In genomic region chr14:77617250-77617649, GRCm38 (mm10) we compare ENCODE assay signal across 11 mouse cellular contexts.
DNase-seq lines count a peak whose midpoint lies in the region; ATAC-seq lines count a peak whose summit lies in the region.
"Had no signal": no experiment of that assay in that cellular context is flagged by ENCODE, and none has a peak within 500 bp of the region (broad histone marks: within the 10 kb centered on the region; RNA-seq: fewer than 3 reads in every experiment).

No protein-coding gene starts in this region.

- no peaks in the 10 kb centered on the region for H3K36me3 ChIP-seq in embryonic facial prominence, embryonic 11.5 days (replicated peaks; ENCODE audit: control insufficient read depth, insufficient read depth, low read depth, low read length)

- no peaks in the 10 kb centered on the region for H3K27me3 ChIP-seq in embryonic facial prominence, embryonic 11.5 days (ENCODE audit: control insufficient read depth, insufficient read depth, low read length)

- peak; percentile 28 for DNase-seq in embryo, embryonic 10 days (ENCODE audit: low spot score)
- DNase-seq in embryo, embryonic 9.5 days (ENCODE audit: extremely low spot score) = no peak
- peak; percentile 30 for DNase-seq in 3134 (ENCODE audit: extremely low read depth, insufficient read length, low spot score)
- peak; percentile 18 for DNase-seq in embryonic facial prominence, embryonic 11.5 days (ENCODE audit: low spot score)
- DNase-seq in kidney, postnatal 14 days = peak; percentile 65
- no peak for DNase-seq in gastrocnemius, postnatal 36 days
- DNase-seq in cerebellum, postnatal 14 days = no peak
- no peak for DNase-seq in right cerebral cortex, postnatal 14 days
- DNase-seq: cerebellum, postnatal 25 days; layer of hippocampus, adult 9-11 months had no signal

- intact Hi-C loops in gastrocnemius, postnatal 36 days (cut with DNase I) = no loop called here

- H3K4me2 ChIP-seq in embryonic facial prominence, embryonic 11.5 days (ENCODE audit: low read depth, low read length) = no peak overlapping the region

- no peaks in the 10 kb centered on the region for H3K9me3 ChIP-seq in embryonic facial prominence, embryonic 11.5 days (replicated peaks; ENCODE audit: control insufficient read depth, low read length)

- H3K4me1 ChIP-seq in embryonic facial prominence, embryonic 11.5 days (ENCODE audit: control insufficient read depth, insufficient read depth, low read length) = no peaks in the 10 kb centered on the region

- no peak for ATAC-seq in embryonic facial prominence, embryonic 11.5 days (replicated peaks; ENCODE audit: insufficient number of reproducible peaks, low FRiP score, low TSS enrichment, low read depth)

- no peak overlapping the region for H3K4me3 ChIP-seq in embryonic facial prominence, embryonic 11.5 days (ENCODE audit: low read depth, low read length)

- H3K27ac ChIP-seq in embryonic facial prominence, embryonic 11.5 days (replicated peaks; ENCODE audit: low read depth, low read length) = no peak overlapping the region
- H3K27ac ChIP-seq: liver, embryonic 14.5 days had no signal

- WGBS in embryonic facial prominence, embryonic 11.5 days = 32% methylated on average over 6 of the region's 6 CpGs

- H3K9ac ChIP-seq in embryonic facial prominence, embryonic 11.5 days (replicated peaks; ENCODE audit: low read length) = no peak overlapping the region
- H3K9ac ChIP-seq: liver, embryonic 14.5 days had no signal

Comparison
In these comparisons a context has a peak if more than half of its experiments do, and no peak if none do; other contexts are left out.
1. DNase-seq: peak in embryo, embryonic 10 days (single experiment), 3134 (single experiment), embryonic facial prominence, embryonic 11.5 days (single experiment) and kidney, postnatal 14 days (single experiment); none in embryo, embryonic 9.5 days (single experiment), gastrocnemius, postnatal 36 days (0 of 2), cerebellum, postnatal 14 days (0 of 2) and right cerebral cortex, postnatal 14 days (single experiment).